Mouse (Mus musculus): ENCODE data around the gene Itpka. TPM values are rescaled to one million over a fixed set of nuclear protein-coding genes. Genes with fewer than 3 reads are reported as not detected.
A peak's percentile ranks its signal among the peaks of the same experiment; 100 is the strongest.
"Not testable (repeated sequence)": the region's sequence is repeated elsewhere in the genome, so short reads cannot be mapped to it uniquely, and the experiment has no call there.

Gene Itpka
- total RNA-seq (2021), result 100 to 1,000 TPM; 284 to 311 TPM
- long read RNA-seq, transcript Itpka-201 (7 exons, 1,818 nt), result major isoform, 292 of 318 reads
- long read RNA-seq, partial matches to known transcripts, result 8 of 318 reads
- long read RNA-seq, other reads (novel, unspliced or antisense), result 18 of 318 reads

DNA sequence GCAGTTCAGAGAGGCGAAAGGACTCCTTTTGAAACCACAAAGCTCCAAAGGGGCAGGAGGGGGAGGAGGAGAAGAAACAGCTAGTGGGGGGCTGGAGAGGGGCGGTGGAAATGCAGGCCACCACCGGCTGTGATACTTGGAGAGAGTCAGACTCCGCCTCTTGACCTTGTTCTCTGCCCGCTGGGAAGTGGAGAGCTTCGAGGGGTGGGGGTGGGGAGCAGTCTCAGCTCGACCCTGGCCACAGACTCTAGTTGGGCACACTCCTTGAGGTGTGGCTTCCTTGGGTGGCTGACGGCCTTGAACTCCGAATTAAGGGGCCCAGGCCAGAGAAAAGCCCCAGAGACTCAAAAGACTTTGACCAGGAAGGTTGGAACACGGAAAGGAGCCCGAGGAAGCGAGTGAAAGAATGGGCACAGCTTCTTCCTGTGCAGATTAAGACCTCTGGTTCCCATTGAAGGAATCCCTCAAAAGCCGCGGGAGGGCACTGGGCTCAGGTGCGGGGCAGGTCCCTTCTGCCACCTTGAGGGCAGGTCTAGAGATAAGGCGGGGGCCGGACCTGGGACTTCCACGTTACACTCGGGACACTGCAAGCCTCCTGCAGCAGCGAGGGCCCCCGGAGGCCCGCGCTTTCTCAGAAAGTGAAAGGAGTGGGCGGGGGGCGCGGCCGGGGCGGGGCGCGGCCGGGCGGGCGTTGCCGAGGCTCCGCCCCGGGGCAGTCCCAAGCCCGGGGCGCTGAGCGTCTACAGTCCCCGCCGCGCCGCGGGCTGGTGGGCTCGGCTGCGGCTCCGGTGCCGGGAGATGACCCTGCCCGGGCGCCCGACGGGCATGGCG lies at the start of gene Itpka:
Itpka (plus strand) TSS at position 757 of the 831 bp plus-strand sequence.
- peak in 1 of 2 experiments; percentile 66 for DNase-seq (ENCODE audit: low spot score in 2 of 2)

- no peak for DNase-seq (ENCODE audit: low spot score in 2 of 2)
These were observed 47.3 kb upstream of the Itpka start for GRCm38 (mm10) chr2:119694826-119695225.

- no peak for DNase-seq (ENCODE audit: low spot score in 2 of 2)
These were observed 46.0 kb upstream of the Itpka start for GRCm38 (mm10) chr2:119696111-119696510.

DNA sequence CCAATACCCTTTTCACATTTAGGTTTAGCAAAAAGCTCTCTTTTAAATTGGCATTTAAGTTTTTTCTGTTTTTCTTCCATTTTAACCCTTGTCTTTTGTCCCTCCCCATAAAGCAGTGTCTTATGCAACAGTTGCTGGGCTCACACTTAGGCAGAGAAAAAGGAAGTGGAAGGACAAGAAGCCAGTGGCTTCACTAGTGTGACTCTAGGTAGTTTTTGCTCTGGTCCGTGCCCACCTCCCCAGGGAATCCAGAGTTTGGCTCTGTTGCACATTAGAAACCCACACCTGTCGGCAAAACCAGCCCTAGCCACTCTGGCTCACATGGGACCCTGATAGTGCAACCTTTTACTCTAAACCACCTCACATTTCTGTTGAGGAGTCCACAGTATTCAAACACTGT lies 43.7 kb upstream of the Itpka start:
- DNase-seq (ENCODE audit: low spot score in 2 of 2), result no peak

GRCm38 (mm10) chr2:119699962-119700361 lies 42.2 kb upstream of the Itpka start:
- no peak for DNase-seq (ENCODE audit: low spot score in 2 of 2)

DNA sequence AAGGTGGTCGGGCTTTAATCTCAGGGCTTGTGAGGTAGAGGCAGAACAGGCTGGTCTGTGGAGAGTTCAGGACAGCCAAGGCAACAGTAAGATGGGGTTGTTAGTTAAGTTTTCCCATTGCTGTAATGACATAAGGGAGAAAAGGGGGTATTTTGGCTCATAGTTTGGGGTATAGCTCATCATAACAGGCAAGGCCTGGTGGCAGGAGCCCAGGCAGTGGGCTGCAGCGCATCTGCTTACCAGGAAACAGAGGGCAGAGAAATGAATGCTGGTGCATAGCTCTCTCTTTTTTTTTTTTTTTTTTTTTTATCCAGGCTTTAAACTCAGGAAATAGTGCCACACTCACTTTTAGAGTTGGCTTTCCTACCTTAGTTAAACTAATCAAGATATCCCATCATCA lies 39.0 kb upstream of the Itpka start:
- DNase-seq (ENCODE audit: low spot score in 2 of 2), result peak; percentile 60 to 79

DNA sequence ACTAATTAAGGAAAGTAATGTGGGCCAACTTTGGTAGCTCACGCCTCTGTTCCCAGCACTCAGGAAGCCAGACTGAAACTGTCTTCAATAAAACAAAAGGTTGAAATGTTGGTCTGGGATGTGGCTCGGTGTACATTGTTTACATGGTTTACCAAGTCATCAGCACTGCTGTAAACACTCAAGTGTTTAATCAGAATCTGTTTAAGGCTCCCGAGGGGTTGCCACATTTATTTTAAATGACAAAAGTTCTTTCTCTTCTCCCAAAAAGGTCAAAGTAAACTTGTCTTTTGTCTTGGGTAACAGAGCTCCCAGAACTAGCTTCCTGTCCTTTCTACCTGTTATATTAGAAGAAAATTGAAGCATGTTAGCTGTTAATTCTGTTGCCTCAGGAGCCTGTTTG lies 34.5 kb upstream of the Itpka start:
- no peak for DNase-seq (ENCODE audit: low spot score in 2 of 2)

GRCm38 (mm10) chr2:119710011-119710410 lies 32.1 kb upstream of the Itpka start:
- DNase-seq (ENCODE audit: low spot score in 2 of 2), result no peak

GRCm38 (mm10) chr2:119715868-119716267 lies 26.3 kb upstream of the Itpka start:
- not testable (repeated sequence) for DNase-seq (ENCODE audit: low spot score in 2 of 2)

DNA sequence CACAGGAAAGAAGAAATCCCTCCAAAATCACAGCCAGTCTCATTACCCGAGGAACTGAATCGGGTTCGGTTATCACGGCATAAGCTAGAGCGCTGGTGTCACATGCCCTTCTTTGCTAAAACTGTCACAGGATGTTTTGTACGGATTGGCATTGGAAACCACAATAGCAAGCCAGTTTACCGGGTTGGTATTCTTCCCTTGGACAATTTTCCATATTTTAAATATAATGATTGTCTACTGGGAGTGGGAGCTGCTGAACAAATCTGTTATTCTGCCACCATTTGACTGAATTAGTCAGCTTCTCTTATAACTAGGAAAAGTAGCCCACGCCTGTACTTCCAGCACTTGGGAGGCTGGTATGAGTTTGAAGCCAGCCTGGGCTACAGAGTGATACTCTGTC lies 21.1 kb upstream of the Itpka start:
- DNase-seq (ENCODE audit: low spot score in 2 of 2), result peak; percentile 59 to 87

DNA sequence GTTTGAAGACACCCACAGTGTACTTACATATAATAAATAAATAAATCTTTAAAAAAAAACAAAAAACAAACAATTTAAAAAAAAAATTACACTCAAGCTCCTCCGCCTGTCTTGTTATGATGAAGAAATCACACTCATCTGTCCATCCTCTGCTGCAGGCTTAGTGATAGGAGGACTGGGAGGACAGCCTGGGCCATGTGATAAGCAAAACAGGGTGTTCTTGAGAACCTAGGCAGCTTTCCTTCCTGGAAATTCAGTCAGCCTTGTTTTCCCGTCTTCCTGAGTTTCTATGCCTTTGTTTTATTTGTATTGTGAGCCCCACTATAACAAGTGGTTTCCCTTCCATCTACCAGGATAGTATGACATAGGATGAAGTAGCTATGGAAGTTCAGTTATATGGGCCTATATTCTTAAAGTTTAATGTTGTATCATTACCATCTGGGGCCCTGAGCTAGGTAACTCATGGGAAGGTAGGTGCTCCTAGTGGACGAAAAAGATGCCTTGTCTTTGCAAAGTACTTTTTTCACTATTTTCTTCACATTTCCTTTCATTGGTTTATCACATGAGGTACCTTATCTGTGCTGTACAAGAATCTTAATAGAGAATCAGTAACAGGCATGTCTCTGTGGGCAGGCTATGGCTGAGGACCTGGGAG lies 14.2 kb upstream of the Itpka start:
- no peak for DNase-seq (ENCODE audit: low spot score in 2 of 2)

DNA sequence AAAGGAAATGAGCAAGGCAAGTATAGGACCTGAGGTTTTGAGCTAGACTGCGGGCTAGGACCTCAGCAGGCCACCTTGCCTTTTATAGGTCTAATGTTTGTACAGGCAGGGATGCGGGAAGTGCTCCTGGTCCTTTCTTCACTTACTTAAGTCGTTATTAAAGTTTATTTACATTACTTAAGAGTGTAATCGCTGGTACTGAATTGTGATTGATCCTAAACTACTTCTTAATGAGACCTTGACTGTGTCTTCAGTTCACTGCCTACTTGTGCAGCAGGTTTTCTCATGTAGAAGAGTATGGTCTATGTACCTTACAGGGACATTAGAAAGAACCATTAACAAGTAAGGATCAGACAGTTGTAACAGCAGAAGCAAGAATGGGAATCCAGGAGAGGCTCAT lies 11.4 kb upstream of the Itpka start:
- DNase-seq (ENCODE audit: low spot score in 2 of 2), result no peak

DNA sequence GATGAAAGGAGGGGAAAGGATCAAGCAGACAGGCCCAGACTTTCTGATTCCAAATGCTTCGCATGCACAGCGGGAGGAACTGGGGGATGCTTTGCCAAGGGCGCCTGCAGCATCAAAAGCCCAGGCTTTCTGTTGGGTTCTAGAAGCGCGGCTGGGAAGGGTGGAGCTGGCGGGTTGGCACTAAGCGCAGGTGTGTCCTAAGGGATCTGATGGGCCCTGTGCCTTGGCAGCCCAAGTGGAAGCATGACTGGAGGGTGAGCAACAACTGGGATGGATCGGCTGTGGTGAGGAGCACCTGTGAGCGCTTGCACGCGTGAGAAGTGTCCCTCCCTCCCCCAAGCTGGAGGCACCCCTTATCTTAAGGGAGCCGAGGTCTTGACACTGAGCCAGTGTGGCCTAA lies 5.0 kb upstream of the Itpka start:
- DNase-seq (ENCODE audit: low spot score in 2 of 2), result no peak

DNA sequence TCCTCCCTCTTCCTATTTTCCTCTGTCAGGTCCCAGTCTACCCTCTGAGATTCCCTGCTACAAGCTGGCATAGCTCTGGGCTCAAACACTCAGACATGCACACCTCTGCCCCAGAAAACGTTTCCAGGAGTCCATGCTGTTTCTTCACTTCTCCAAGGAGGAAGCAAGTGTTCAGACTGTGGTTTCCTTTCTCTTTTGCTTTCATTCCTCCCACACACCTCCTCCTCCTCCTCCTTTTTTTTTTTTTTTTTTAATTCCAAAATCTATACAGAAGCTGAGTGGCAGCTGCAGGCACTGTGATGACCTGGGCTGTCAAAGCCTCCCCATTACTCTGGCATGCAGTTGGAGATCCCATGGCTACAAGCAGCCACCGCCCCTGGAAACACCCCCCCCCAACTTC lies 1.6 kb upstream of the Itpka start:
- no peak for DNase-seq (ENCODE audit: low spot score in 2 of 2)

- peak in 1 of 2 experiments; percentile 50 for DNase-seq (ENCODE audit: low spot score in 2 of 2)
These were observed 481 bp downstream of the Itpka start for GRCm38 (mm10) chr2:119742461-119743175.

DNA sequence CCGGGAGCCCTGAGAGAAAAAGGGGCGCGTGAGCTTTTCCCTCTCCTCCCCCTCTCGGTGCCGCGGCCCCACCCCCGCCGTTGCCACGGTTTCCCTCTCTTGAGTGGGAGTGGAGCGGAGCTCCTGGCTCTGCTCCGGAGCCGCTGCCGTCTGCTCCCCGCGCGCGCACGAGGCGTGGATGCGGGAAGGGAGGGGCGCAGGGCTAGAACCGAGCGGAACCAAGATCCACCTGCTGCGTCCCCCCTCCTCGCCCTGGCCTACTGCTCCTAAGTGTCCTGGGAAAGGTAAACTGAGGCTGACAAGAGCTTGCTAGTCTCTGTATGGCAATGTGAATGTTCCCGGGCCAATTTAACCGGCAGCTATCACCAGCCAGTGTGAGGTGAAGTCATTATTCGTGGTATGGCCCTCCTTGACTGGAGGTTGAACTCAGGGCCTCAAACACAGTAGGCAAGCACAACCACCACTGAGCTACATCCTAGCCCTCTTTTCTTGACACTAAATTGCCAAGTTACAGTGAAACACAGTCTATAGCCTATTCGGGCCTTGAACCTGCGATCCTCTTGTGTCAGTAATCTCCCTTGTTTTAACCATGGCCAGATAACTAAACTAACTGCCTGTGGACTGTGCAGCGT lies 1.2 kb downstream of the Itpka start:
- DNase-seq (ENCODE audit: low spot score in 2 of 2), result peak; percentile 81 to 88

- DNase-seq (ENCODE audit: low spot score in 2 of 2), result no peak
These were observed 1.6 kb downstream of the Itpka start for GRCm38 (mm10) chr2:119743808-119744162.

- DNase-seq (ENCODE audit: low spot score in 2 of 2), result no peak
These were observed 2.3 kb downstream of the Itpka start for GRCm38 (mm10) chr2:119744163-119745111.

GRCm38 (mm10) chr2:119745281-119745680 lies 3.1 kb downstream of the Itpka start:
- peak in 1 of 2 experiments; percentile 66 for DNase-seq (ENCODE audit: low spot score in 2 of 2)

DNA sequence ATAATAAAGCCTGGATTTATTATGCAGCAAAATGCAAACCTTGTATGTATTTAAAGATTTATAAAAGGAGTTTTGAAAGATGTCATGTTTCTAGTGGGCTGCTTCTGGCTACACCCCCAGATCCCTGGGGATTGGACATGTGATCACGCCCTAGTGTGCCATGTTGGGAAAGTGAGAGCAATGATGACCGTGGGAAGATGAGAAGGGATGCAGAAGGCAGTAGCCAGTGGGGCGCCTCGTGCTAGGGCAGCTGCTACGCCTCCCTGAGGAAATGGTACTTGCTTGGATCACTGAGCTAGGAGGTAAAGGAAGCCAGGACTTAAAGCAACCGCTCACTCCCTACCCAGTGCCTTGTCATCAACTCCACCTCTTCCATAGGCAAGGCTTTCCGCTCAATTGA lies 5.4 kb downstream of the Itpka start:
- peak in 1 of 2 experiments; percentile 49 for DNase-seq (ENCODE audit: low spot score in 2 of 2)

Data from layer of hippocampus, adult 18-20 months (tissue).